Mouse (Mus musculus) CH12.LX (cell line): ENCODE results near the gene Mrpl19.

Experiments used
- CHD2 ChIP-seq: IDR thresholded peaks from 2 replicates; pipeline ENCODE4 v1.6.1; 2011; ENCODE audit warnings: low read length, improper control_type of control experiment
- CTCF ChIP-seq, 2 experiments: IDR thresholded peaks in 1 of 2; conservative IDR thresholded peaks in 1 of 2; 2 replicates each; pipeline ENCODE4 v1.5.1; 2011 to 2012; ENCODE audit warnings: low read depth in 2 of 2, low read length in 2 of 2, improper control_type of control experiment in 1 of 2, inconsistent platforms in 1 of 2, mild to moderate bottlenecking in 1 of 2, moderate library complexity in 1 of 2
- JUN ChIP-seq: IDR thresholded peaks from 2 replicates; pipeline ENCODE4 v1.6.1; 2011; ENCODE audit warnings: low read depth, mild to moderate bottlenecking, low read length, improper control_type of control experiment, moderate library complexity; ENCODE audit not compliant: insufficient read depth
- MAX ChIP-seq: IDR thresholded peaks from 2 replicates; pipeline ENCODE4 v1.6.1; 2011; ENCODE audit warnings: low read length, improper control_type of control experiment
- MXI1 ChIP-seq: IDR thresholded peaks from 2 replicates; pipeline ENCODE4 v1.6.1; 2011; ENCODE audit warnings: mild to moderate bottlenecking, low read depth, low read length, improper control_type of control experiment
- RCOR1 ChIP-seq: conservative IDR thresholded peaks from 2 replicates; pipeline ENCODE4 v1.6.1; 2012; ENCODE audit warnings: low read depth, mild to moderate bottlenecking, inconsistent platforms, low read length, improper control_type of control experiment
- USF1 ChIP-seq: IDR thresholded peaks from 2 replicates; pipeline ENCODE4 v1.6.1; 2014; ENCODE audit warnings: low read depth, mild to moderate bottlenecking, inconsistent platforms, low read length, improper control_type of control experiment
- ZMIZ1 ChIP-seq: IDR thresholded peaks from 2 replicates; pipeline ENCODE4 v1.6.1; 2012; ENCODE audit warnings: low read depth, mild to moderate bottlenecking, inconsistent platforms, low read length, improper control_type of control experiment

- TF ChIP-seq ZMIZ1 (no peak), CHD2 (no peak), JUN (no peak), MXI1 (no peak), CTCF (conservative IDR thresholded peaks at IDR 0.05 in 1 of 2, IDR thresholded peaks at IDR 0.05 in 1 of 2; ENCODE audit: low read depth in 2 of 2, low read length in 2 of 2) (peak; percentile 65 to 90), MAX (no peak), RCOR1 (no peak), USF1 (no peak)
Measured at GRCm38 (mm10) chr6:81975971-81976621, 10.3 kb upstream of the Mrpl19 start.
